In the genomic region with DNA sequence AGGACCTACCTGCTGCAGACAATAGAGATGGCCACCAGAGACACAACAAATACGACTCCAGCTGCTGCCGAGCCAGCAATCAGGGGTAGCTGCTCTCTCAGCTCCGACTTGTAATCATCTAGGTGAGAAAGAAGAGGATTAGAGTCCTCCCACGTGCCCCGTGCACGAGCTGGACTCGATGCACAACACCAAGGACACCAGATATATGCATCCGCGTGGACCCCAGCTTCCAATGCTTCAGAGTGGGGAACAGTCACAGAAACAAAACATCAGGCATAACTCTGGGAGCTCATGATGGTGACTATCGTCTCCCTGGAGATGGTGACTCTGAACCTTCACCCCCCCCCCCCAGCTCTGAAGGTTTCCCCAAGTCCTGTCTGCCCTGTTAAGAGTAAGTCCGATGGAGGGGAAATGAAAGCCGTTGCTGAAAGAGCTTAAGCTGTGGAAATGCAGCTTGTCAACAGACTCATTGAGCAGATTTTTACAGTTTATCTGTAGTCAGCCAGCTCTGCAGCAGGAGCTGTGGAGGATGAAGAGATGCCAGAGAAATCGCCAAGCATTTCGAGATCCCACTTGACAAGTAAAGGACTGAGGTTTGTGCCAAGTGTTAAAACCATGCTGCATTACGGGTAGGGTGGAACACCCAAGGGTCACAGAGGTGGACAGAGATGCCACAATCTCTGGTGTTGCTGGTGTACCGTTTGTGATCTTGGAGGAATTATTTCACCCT, we compare ENCODE assay signal across 18 mouse cellular contexts.
DNase-seq lines count a peak whose midpoint lies in the region; ATAC-seq and TF ChIP-seq lines count a peak whose summit lies in the region.
"Had no signal": no experiment of that assay in that cellular context is flagged by ENCODE, and none has a peak within 500 bp of the region (broad histone marks: within the 10 kb centered on the region; RNA-seq: fewer than 3 reads in every experiment).

No protein-coding gene starts in this region.

- no peaks in the 10 kb centered on the region; the same call in 1 of the 2 replicates for H3K9me3 ChIP-seq in heart, embryonic 10.5 days
- no peaks in the 10 kb centered on the region for H3K9me3 ChIP-seq in lung, embryonic 14.5 days (ENCODE audit: low read depth, low read length)
- H3K9me3 ChIP-seq in liver, embryonic 12.5 days (replicated peaks), result no peaks in the 10 kb centered on the region
- H3K9me3 ChIP-seq in midbrain, embryonic 16.5 days (replicated peaks; ENCODE audit: control insufficient read depth, low read length, poor library complexity, severe bottlenecking), result no peaks in the 10 kb centered on the region

- no peak overlapping the region for H3K4me3 ChIP-seq in heart, embryonic 10.5 days
- no peak overlapping the region for H3K4me3 ChIP-seq in lung, embryonic 14.5 days (ENCODE audit: low read depth, low read length)
- no peak overlapping the region for H3K4me3 ChIP-seq in lung, adult 2 months (replicated peaks; ENCODE audit: extremely low read depth, low read depth, low read length)
- no peak overlapping the region for H3K4me3 ChIP-seq in liver, embryonic 12.5 days
- H3K4me3 ChIP-seq in midbrain, embryonic 16.5 days (ENCODE audit: low read depth, low read length), result no peak overlapping the region
- H3K4me3 ChIP-seq: layer of hippocampus, adult 2 months had no signal

- ATAC-seq in lung, embryonic 14.5 days (ENCODE audit: insufficient read depth), result no peak
- no peak for ATAC-seq in liver, embryonic 12.5 days
- ATAC-seq in midbrain, embryonic 16.5 days, result no peak
- ATAC-seq: forebrain, embryonic 14.5 days had no signal

- no peak for TF ChIP-seq CTCF in lung, embryonic 14.5 days (IDR thresholded peaks at IDR 0.05; ENCODE audit: low read depth)
- no peak for TF ChIP-seq CTCF in lung, adult 2 months (IDR thresholded peaks at IDR 0.05; ENCODE audit: insufficient read depth, low read length)

- H3K27me3 ChIP-seq in heart, embryonic 10.5 days (ENCODE audit: insufficient read depth, poor library complexity, severe bottlenecking), result peaks cover 21% of the 10 kb centered on the region
- no peaks in the 10 kb centered on the region for H3K27me3 ChIP-seq in lung, embryonic 14.5 days (ENCODE audit: insufficient read depth, low read length)
- no peaks in the 10 kb centered on the region for H3K27me3 ChIP-seq in liver, embryonic 12.5 days (replicated peaks)
- H3K27me3 ChIP-seq in midbrain, embryonic 16.5 days (ENCODE audit: control insufficient read depth, insufficient read depth, low read depth, low read length), result no peaks in the 10 kb centered on the region

- peak; percentile 75 for DNase-seq in heart, embryonic 10.5 days (ENCODE audit: low spot score)
- no peak for DNase-seq in heart, adult 8-10 months (ENCODE audit: low spot score)
- DNase-seq in lung, embryonic 14.5 days, result peak; percentile 31
- no peak for DNase-seq in lung, adult 2 months
- DNase-seq in adrenal gland, adult 8-10 months, result no peak
- DNase-seq: cerebellum, adult 8-10 months; gastrocnemius, postnatal 25 days; heart, postnatal 4 days; kidney, adult 8-10 months; kidney, postnatal 14 days; lung, postnatal 4 days; right cerebral cortex, postnatal 25 days; thymus, postnatal 4 days had no signal

- H3K4me2 ChIP-seq in lung, embryonic 14.5 days, result no peak overlapping the region
- H3K4me2 ChIP-seq in liver, embryonic 12.5 days, result peak overlapping the region; percentile 69
- H3K4me2 ChIP-seq in midbrain, embryonic 16.5 days (ENCODE audit: low read length), result no peak overlapping the region
- H3K4me2 ChIP-seq: heart, embryonic 11.5 days had no signal

- H3K9ac ChIP-seq in lung, embryonic 14.5 days, result no peak overlapping the region
- H3K9ac ChIP-seq in liver, embryonic 12.5 days, result 0 out of 2 replicates have a peak overlapping the region, but pooled peaks have one; percentile 50
- H3K9ac ChIP-seq in midbrain, embryonic 16.5 days (ENCODE audit: low read depth, low read length), result 0 out of 2 replicates have a peak overlapping the region, but pooled peaks have one; percentile 11

- no peak for TF ChIP-seq POLR2A in lung, adult 2 months (IDR thresholded peaks at IDR 0.05; ENCODE audit: borderline replicate concordance, extremely low read depth, low read depth, low read length)

- 45% methylated on average over 16 of the region's 16 CpGs for WGBS in heart, embryonic 10.5 days
- WGBS in lung, embryonic 14.5 days, result 48% methylated on average over 16 of the region's 16 CpGs
- WGBS in lung, adult 2 months, result 56% methylated on average over 16 of the region's 16 CpGs
- 66% methylated on average over 16 of the region's 16 CpGs for WGBS in liver, embryonic 12.5 days (ENCODE audit: insufficient replicate concordance)
- 57% methylated on average over 16 of the region's 16 CpGs for WGBS in midbrain, embryonic 16.5 days

- H3K4me1 ChIP-seq in heart, embryonic 10.5 days, result peaks cover 27% of the 10 kb centered on the region
- H3K4me1 ChIP-seq in lung, embryonic 14.5 days (ENCODE audit: insufficient read depth), result no peaks in the 10 kb centered on the region
- H3K4me1 ChIP-seq in lung, adult 2 months (ENCODE audit: control insufficient read depth, insufficient read depth, low read length), result no peaks in the 10 kb centered on the region
- peaks cover 54% of the 10 kb centered on the region for H3K4me1 ChIP-seq in liver, embryonic 12.5 days
- peaks cover 6% of the 10 kb centered on the region; the same call in 1 of the 2 replicates for H3K4me1 ChIP-seq in midbrain, embryonic 16.5 days (ENCODE audit: control insufficient read depth, insufficient read depth, low read length)

- H3K27ac ChIP-seq in heart, embryonic 10.5 days, result no peak overlapping the region
- no peak overlapping the region for H3K27ac ChIP-seq in lung, embryonic 14.5 days (ENCODE audit: low read depth)
- peak overlapping the region; percentile 95 for H3K27ac ChIP-seq in liver, embryonic 12.5 days
- peak overlapping the region; percentile 61 for H3K27ac ChIP-seq in midbrain, embryonic 16.5 days (ENCODE audit: low read length)
- H3K27ac ChIP-seq: layer of hippocampus, adult 2 months had no signal

- no peaks in the 10 kb centered on the region for H3K36me3 ChIP-seq in heart, embryonic 10.5 days
- H3K36me3 ChIP-seq in lung, embryonic 14.5 days (ENCODE audit: insufficient read depth), result no peaks in the 10 kb centered on the region
- H3K36me3 ChIP-seq in liver, embryonic 12.5 days, result no peaks in the 10 kb centered on the region
- H3K36me3 ChIP-seq in midbrain, embryonic 16.5 days (ENCODE audit: control insufficient read depth, insufficient read depth, low read length), result no peaks in the 10 kb centered on the region

Comparison
In these comparisons a context has a peak if more than half of its experiments do, and no peak if none do; other contexts are left out.
1. DNase-seq: peak in heart, embryonic 10.5 days (single experiment) and lung, embryonic 14.5 days (single experiment); none in heart, adult 8-10 months (single experiment), lung, adult 2 months (single experiment) and adrenal gland, adult 8-10 months (single experiment).
2. H3K27ac ChIP-seq: peak in liver, embryonic 12.5 days (single experiment) and midbrain, embryonic 16.5 days (single experiment); none in heart, embryonic 10.5 days (single experiment) and lung, embryonic 14.5 days (single experiment).